Mouse (Mus musculus) kidney, adult 2 months (tissue): ENCODE results near the gene Pdss2. TPM values are rescaled to one million over a fixed set of nuclear protein-coding genes. Genes with fewer than 3 reads are reported as not detected.
A peak's percentile ranks its signal among the peaks of the same experiment; 100 is the strongest.

ENCODE experiments used
- DNase-seq: peaks from one replicate; pipeline ENCODE4 v3.0.0; 2021
- H3K27ac ChIP-seq: fragments of 200-500 bp; 2 replicates; pipeline ENCODE4 v1.5.1; 2012; ENCODE audit warnings: low read depth, low read length, control low read depth, inconsistent platforms; ENCODE audit not compliant: insufficient read depth
- H3K27me3 ChIP-seq: fragments of 200-500 bp; replicated peaks from 2 replicates; pipeline ENCODE4 v1.6.1; 2012; ENCODE audit warnings: mild to moderate bottlenecking, moderate library complexity, low read length, inconsistent platforms; ENCODE audit not compliant: control insufficient read depth, insufficient read depth
- H3K36me3 ChIP-seq: fragments of 200-500 bp; 2 replicates; pipeline ENCODE4 v1.6.1; 2012; ENCODE audit warnings: mild to moderate bottlenecking, moderate library complexity, low read length, inconsistent platforms; ENCODE audit not compliant: control insufficient read depth, insufficient read depth
- H3K4me1 ChIP-seq: fragments of 200-500 bp; 2 replicates; pipeline ENCODE4 v1.6.1; 2011; ENCODE audit warnings: low read length; ENCODE audit not compliant: control insufficient read depth, insufficient read depth
- H3K4me3 ChIP-seq: fragments of 200-500 bp; 2 replicates; pipeline ENCODE4 v1.5.1; 2011; ENCODE audit warnings: mild to moderate bottlenecking, low read depth, low read length, control low read depth; ENCODE audit not compliant: insufficient read depth
- CTCF ChIP-seq: fragments of 200-500 bp; conservative IDR thresholded peaks from 2 replicates; pipeline ENCODE4 v1.5.1; 2011; ENCODE audit warnings: low read depth, mild to moderate bottlenecking, control low read depth, low read length, moderate library complexity, mixed read lengths; ENCODE audit not compliant: insufficient read depth, insufficient read length
- POLR2A ChIP-seq: fragments of 200-500 bp; IDR thresholded peaks from one replicate; pipeline ENCODE4 v1.6.1; 2011; ENCODE audit warnings: low read depth, low read length, control low read depth
- WGBS: fragments of 180-500 bp; shearing (Covaris S2); methylation state at CpG from one replicate; pipeline ENCODE4 v1.1.7; 2018; 5-methylcytosine and 5-hydroxymethylcytosine counted together
- polyA plus RNA-seq: library from polyadenylated mRNA; depleted of rRNA; stranded (reverse); fragments of >200 nt; gene quantifications from 2 replicates; pipeline ENCODE4 v1.2.3, GENCODE M21; 2012

Pdss2 gene
- polyA plus RNA-seq, 1 experiment: 16.8 TPM

DNA sequence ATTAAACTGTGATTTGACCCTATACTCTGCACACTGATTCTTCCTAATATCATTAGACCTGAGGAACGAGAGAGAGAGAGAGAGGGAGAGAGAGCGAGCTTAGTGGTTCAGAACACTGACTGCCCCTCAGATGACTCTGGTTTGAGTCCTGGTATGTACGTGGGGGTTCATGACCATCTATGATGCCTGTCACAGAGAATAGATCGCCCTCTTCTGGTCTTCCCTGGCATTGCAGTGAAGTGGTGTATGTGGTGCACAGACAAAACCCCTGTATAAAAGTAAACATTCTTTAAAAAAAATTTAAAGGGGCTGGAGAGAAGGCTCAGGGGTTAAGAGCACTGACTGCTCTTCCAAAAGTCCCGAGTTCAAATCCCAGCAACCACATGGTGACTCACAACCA lies 157.0 kb downstream of the Pdss2 start:
- DNase-seq: peak; percentile 59
- H3K27ac ChIP-seq: no peak overlapping the region

DNA sequence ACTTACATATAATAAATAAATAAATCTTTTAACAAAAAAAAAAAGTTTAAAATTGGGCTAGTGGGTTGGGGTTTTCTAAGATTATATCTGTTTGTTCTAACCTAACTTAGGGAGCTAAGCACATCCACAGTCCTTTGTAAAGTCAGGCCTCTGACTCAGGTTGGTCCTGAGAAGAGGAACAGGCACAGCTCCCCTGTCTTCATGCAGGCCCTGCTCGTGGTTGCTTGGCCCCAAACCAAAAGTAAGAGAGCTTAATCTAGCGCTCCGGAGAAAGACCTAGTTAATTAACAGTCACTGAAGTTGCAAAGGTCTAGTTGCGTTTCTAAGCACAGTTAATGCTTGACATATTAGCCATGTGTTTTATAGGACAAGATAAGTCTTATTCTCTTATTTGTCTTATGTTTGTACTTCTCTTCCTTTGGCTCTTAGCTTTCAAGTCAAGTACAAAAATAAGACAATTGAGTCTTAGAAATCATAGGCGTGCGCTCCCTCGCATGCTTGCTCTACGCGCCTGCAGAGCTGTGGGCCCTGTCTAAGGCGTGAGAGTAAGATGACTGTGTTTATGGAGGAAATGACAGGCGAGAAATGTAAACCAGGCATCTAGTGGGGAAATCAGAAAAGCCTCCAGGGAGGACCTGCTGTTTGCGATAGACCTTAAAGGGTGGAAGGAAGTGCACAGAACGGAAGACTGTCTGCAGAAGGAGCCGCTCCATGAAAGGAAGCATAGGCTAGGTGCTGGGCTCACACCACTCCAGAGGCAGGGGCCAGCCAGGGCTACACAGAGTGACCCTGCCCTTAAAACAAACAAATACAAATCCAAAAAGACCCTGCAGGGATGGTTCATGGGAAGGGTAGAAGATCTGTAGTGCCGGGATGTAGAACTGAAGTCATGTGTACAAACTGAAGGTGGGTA lies 157.7 kb downstream of the Pdss2 start:
- peak; percentile 89 for DNase-seq
- no peaks in the 10 kb centered on the region for H3K27me3 ChIP-seq
- no peak for TF ChIP-seq CTCF
- TF ChIP-seq POLR2A: no peak
- peak overlapping the region; percentile 97 for H3K27ac ChIP-seq
- peaks cover 4% of the 10 kb centered on the region; the same call in 1 of the 2 replicates for H3K4me1 ChIP-seq
- H3K36me3 ChIP-seq: no peaks in the 10 kb centered on the region
- 0 out of 2 replicates have a peak overlapping the region, but pooled peaks have one; percentile 16 for H3K4me3 ChIP-seq
- 48% methylated on average over 15 of the region's 15 CpGs for WGBS

More for the DNA sequence above, 157.0 kb downstream of the Pdss2 start:
- TF ChIP-seq POLR2A (no peak), CTCF (peak; percentile 65)
- H3K4me1 ChIP-seq: peaks cover 4% of the 10 kb centered on the region; the same call in 1 of the 2 replicates
- H3K27me3 ChIP-seq: no peaks in the 10 kb centered on the region
- no peak overlapping the region for H3K4me3 ChIP-seq
- 48% methylated on average over 5 of the region's 5 CpGs for WGBS
- no peaks in the 10 kb centered on the region for H3K36me3 ChIP-seq

DNA sequence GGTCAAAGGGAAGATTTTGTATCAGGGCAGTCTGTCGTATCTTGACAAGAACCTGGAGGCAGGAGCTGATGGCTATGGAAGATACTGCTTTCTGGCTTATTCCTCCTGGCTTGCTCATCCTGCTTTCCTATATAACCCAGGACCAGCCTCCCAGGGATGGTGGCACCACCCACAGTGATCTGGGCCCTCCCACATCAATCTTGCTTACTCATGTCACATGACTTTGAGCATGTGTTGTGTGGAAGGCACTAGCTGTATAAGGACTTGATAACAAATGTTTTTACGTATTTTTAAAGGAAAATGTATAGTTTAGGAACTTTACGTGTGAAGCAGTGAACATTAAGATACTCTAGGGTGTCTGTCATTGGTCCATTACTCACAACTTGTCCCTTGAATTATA lies 161.4 kb downstream of the Pdss2 start:
- Histone ChIP-seq H3K36me3 (no peaks in the 10 kb centered on the region), H3K4me1 (peaks cover 4% of the 10 kb centered on the region; the same call in 1 of the 2 replicates), H3K4me3 (no peak overlapping the region), H3K27ac (no peak overlapping the region), H3K27me3 (no peaks in the 10 kb centered on the region)
- no peak for DNase-seq
- 89% methylated on average over 3 of the region's 3 CpGs for WGBS
- no peak for TF ChIP-seq POLR2A
- TF ChIP-seq CTCF: no peak

DNA sequence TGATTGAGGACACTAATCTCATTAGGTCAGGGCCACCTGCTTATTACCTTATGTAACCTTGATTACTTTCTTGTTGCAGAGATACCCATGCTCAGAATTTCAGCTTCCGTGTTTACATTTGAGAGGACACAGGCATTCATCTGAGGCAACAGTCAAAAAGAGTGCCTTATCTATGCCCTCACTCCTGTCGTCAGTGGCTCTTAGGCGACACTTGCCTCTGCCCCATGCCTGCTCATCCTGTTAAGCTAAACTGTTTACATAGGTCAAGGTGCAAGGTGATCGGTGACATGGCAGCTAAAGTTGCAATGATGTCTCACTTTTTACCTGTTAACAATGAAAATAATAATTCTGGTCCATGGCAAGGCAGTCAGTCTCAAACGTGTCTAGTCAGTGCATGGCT lies 163.3 kb downstream of the Pdss2 start:
- H3K4me3 ChIP-seq: no peak overlapping the region
- 83% methylated on average over 5 of the region's 5 CpGs for WGBS
- H3K27ac ChIP-seq: no peak overlapping the region
- H3K36me3 ChIP-seq: no peaks in the 10 kb centered on the region
- H3K27me3 ChIP-seq: no peaks in the 10 kb centered on the region
- DNase-seq: no peak
- TF ChIP-seq CTCF (no peak), POLR2A (no peak)
- H3K4me1 ChIP-seq: no peaks in the 10 kb centered on the region

DNA sequence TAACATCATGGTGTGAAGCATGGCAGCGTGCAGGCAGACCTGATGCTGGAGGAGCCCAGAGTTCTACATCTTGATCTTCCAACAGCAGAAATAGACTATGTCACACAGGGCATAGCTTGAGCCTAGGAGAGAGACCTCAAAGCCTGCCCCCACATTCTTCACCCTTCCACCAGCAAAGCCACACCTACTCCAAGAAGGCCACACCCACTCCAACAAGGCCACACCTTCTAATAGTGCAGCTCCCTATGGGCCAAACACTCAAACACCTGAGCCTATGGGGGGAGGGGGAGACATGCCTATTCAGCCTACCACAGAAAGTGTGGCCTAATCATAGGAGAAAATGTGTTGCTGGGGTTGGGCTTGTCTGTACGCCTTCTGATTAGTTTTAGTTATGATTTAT lies 171.6 kb downstream of the Pdss2 start:
- H3K4me3 ChIP-seq: no peak overlapping the region
- whole genome bisulfite sequencing: 99% methylated on average over 2 of the region's 2 CpGs
- TF ChIP-seq POLR2A (no peak), CTCF (no peak)

DNA sequence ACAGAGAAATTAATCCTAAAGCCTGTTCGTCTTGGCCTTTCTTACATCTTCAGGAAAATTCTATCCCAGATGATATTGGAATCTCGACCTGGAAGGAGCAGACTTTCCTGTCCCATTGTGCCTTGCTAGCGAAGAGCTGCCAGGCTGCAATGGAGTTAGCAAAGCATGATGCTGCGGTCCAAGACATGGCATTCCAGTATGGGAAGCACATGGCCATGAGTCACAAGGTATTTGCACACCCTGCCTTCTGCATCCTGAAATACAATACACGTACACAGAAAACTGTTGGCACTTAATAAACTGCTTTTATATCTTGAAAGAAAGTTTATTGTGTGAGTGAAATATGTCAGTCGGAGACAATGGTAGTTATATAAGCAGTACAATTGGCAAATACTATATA lies 172.5 kb downstream of the Pdss2 start:
- Histone ChIP-seq H3K27me3 (no peaks in the 10 kb centered on the region), H3K4me1 (no peaks in the 10 kb centered on the region), H3K4me3 (no peak overlapping the region), H3K36me3 (no peaks in the 10 kb centered on the region), H3K27ac (no peak overlapping the region)
- TF ChIP-seq POLR2A: no peak
- no peak for TF ChIP-seq CTCF
- WGBS: 92% methylated on average over 6 of the region's 6 CpGs
- no peak for DNase-seq

More for the DNA sequence above, 171.6 kb downstream of the Pdss2 start:
- no peaks in the 10 kb centered on the region for H3K27me3 ChIP-seq
- H3K4me1 ChIP-seq: no peaks in the 10 kb centered on the region
- no peak for DNase-seq
- no peak overlapping the region for H3K27ac ChIP-seq
- H3K36me3 ChIP-seq: no peaks in the 10 kb centered on the region

DNA sequence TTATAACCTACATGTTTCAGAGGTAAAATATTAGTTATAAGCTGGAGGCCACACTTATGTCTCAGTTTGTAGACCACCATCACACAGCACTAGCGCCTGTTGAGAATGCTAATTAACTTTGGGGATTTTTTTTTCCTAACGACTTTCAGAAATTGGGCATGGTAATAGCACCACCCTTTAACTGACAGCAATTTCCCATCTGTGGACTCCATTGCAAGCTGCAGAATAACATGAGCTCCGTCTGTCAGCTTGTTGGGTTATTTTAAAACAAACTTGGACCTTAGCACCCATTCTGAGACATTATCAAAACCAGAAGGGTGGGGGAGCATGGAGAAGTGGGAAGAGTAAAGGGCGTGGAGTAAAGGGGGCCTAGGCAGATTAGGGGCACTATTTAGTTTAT lies 174.5 kb downstream of the Pdss2 start:
- no peak for DNase-seq
- TF ChIP-seq POLR2A (no peak), CTCF (no peak)
- Histone ChIP-seq H3K4me3 (no peak overlapping the region), H3K27me3 (no peaks in the 10 kb centered on the region), H3K27ac (no peak overlapping the region), H3K4me1 (no peaks in the 10 kb centered on the region), H3K36me3 (no peaks in the 10 kb centered on the region)
- 90% methylated on average over 4 of the region's 4 CpGs for WGBS
